Mouse (Mus musculus): ENCODE data around the gene Gnaq.
"Not testable (repeated sequence)": the region's sequence is repeated elsewhere in the genome, so short reads cannot be mapped to it uniquely, and the experiment has no call there.

The Gnaq gene

GRCm38 (mm10) chr19:16260435-16260832 lies 127.8 kb downstream of the Gnaq start:
- no peak for DNase-seq (ENCODE audit: low spot score)

- DNase-seq (ENCODE audit: low spot score), result no peak
Measured at GRCm38 (mm10) chr19:16260973-16261372, 128.3 kb downstream of the Gnaq start.

GRCm38 (mm10) chr19:16261631-16262030 lies 129.0 kb downstream of the Gnaq start:
- DNase-seq (ENCODE audit: low spot score), result no peak

DNA sequence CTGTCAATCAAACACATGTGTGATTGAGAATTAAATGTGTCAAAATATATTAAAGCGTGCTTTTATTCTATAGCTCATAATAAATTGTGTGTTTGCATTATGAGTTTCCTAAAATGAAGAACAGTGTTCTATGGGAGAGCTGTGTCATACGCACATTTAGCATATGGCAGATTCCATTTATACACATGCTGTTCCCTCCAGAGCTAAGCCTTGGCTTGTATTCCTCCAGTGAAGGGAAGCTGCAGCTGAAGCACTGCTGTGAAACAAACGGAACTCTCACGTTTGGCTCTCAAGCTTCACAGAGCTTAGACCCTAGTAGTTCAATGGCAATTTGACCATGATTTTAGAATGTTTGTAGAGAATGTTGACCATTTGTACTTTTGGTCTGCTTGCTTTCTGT lies 129.7 kb downstream of the Gnaq start:
- no peak for DNase-seq (ENCODE audit: low spot score)

- DNase-seq (ENCODE audit: low spot score), result not testable (repeated sequence)
Measured at GRCm38 (mm10) chr19:16267362-16267761, 134.7 kb downstream of the Gnaq start.

- DNase-seq (ENCODE audit: low spot score), result no peak
Measured at GRCm38 (mm10) chr19:16270236-16270635, 137.6 kb downstream of the Gnaq start.

GRCm38 (mm10) chr19:16271002-16271401 lies 138.4 kb downstream of the Gnaq start:
- DNase-seq (ENCODE audit: low spot score), result no peak

GRCm38 (mm10) chr19:16273021-16273420 lies 140.4 kb downstream of the Gnaq start:
- DNase-seq (ENCODE audit: low spot score), result no peak

- DNase-seq (ENCODE audit: low spot score), result no peak
Measured at GRCm38 (mm10) chr19:16280231-16280630, 147.6 kb downstream of the Gnaq start.

GRCm38 (mm10) chr19:16285051-16286028 lies 152.7 kb downstream of the Gnaq start:
- DNase-seq (ENCODE audit: low spot score), result no peak

DNA sequence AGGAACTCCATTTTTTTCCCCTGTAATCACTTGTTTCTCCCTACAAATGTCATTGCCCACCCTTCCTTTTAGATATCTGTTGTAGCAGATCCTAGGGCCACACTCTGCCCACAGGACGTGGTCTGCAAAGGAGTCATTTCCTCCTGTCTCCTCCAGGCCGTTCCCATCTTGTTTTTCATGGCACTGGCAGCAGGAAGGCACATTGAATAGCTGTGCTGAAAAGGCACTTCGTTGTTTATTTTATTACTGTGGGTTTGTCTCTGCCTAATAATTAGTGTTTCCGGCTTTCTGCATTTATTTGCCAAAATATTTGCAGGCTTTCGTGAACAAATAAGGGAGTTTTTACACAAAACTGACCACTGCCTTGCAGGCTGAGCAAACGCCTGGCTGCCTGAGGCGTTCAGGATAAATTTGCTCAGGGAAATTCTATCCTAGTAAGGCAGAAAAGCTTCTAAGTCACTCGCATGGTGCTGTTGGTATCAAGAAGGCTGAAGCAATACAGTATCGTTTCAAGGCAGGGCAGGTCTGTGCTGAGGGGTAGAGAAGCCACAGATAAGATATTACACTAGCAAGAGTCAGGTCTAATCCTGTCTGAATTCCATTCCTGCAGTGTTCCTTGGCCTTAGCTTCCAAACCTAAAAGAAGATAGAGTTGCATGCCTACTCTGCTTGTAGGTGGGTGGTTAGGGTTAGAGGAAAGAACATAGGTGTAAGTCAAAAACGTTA lies 154.0 kb downstream of the Gnaq start:
- DNase-seq (ENCODE audit: low spot score), result no peak

DNA sequence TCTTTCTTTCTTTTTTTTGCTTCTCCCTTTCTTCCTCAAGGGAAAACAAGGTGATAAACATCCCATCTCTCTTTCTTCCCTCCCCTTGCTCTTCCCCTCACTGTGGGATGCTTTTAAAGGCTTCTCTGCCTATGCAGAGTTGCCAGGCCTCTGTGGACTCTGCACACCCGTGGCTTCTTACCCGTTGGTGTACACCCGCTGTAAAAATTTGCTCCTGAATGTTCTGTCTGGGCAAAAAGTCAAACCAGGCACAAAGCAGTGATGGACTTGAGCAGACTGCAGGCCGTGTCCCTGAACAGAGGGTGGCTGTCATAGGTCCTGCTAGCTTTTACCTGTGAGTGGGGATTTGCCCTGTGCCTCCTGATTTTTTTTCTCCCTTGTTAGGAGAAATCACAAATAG lies 154.7 kb downstream of the Gnaq start:
- DNase-seq (ENCODE audit: low spot score), result no peak

DNA sequence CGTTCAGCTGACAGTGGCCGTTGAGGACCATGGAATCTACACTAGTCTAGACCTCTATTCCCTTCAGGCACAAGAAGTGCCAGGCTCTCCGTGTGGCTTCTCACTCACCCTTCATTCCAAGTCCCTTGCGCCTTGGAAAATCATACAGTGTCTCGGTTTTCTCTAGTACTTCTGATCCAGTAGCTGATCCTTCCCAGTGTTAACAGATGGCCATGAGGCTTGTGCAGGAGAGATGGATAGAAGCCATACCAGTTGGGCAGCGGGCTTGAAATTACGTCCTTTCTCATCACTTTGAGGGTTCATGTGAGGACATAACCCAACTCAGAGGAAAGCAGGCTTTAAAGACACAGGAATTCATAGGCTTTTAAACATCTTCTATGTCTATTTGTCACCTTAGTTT lies 155.3 kb downstream of the Gnaq start:
- no peak for DNase-seq (ENCODE audit: low spot score)

DNA sequence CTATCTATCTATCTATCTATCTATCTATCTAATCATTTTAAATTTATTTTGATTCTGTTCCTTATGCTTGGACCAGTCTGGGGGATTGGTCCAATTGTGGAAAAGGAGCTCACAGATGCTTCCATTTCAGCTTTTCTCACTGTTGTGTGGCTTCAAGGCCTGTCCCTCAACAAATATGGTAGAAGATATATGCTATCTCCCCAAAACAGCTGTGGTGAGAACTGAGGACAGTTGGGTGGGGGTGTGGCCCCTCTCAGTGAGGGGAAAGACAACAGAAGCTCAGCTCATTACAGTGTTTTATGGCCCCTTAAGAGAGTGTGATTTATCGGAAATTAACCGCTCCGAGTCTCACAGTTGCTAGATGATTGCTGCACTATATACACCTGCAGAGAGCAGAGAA lies 158.5 kb downstream of the Gnaq start:
- no peak for DNase-seq (ENCODE audit: low spot score)

GRCm38 (mm10) chr19:16292056-16292608 lies 159.5 kb downstream of the Gnaq start:
- no peak for DNase-seq (ENCODE audit: low spot score)

GRCm38 (mm10) chr19:16292978-16293377 lies 160.3 kb downstream of the Gnaq start:
- no peak for DNase-seq (ENCODE audit: low spot score)

- DNase-seq (ENCODE audit: low spot score), result no peak
Measured at GRCm38 (mm10) chr19:16300413-16300812, 167.8 kb downstream of the Gnaq start.

GRCm38 (mm10) chr19:16301336-16301735 lies 168.7 kb downstream of the Gnaq start:
- no peak for DNase-seq (ENCODE audit: low spot score)

DNA sequence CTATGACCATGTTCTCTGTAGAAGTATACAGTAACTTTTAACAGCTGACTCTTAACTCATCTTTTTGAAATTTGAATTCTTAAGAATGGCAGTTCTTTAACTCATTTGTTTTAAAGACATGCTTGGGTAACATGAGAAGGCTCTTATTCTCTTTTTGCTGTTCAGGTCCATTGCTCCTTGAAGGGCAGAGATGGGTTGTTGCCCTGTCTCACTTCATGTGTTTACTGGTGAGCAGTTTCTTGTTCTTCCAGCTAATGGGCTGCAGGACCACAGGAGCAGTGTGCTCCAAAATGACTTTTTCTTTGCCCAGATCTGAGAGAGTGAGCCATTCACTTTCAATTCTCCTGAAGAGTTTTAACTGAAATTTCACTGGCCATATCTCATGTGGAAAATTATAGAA lies 176.4 kb downstream of the Gnaq start:
- DNase-seq (ENCODE audit: low spot score), result no peak

DNA sequence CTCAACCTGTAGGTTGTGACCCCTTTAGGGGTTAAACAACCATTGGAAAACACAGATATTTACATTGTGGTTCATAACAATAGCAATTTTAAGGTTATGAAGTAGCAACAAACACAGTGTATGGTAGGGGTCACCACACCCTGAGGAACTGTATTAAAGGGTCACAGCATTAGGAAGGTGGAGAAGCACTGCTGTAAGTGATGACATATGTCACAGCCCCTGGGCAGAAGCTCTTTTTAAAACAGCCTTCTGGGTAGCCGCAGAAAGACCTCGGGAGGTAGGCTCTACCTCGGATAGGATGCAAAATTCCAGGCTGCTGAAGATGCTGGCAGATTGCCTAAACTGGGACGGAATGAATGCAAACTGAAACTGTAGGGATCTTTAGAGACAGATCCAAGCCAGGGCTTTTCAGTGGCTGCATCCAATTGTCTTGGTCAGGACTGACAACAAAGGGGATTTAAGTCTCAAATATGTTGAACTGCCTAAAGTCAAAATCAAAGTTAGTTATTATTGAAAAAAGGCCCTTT lies 181.7 kb downstream of the Gnaq start:
- no peak for DNase-seq (ENCODE audit: low spot score)

DNA sequence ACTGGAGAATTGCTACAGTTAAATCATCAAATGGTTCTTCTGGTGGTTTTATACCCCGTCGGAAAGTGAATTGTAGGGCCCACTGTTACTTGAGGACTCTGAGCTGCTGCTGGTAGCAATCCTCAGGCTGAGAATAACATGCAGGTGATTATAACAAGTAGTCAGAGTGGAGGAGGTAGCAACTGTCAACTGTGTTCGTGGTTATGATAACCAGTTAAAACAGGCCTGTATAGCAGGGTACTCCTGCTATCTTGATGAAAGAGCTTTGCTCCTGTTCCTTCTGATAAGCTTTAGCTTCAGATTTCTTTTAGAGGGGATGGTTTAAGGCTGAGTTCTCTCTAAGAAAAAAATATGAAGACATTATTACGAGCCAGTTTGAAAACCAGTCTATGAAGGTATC lies 182.9 kb downstream of the Gnaq start:
- no peak for DNase-seq (ENCODE audit: low spot score)

DNA sequence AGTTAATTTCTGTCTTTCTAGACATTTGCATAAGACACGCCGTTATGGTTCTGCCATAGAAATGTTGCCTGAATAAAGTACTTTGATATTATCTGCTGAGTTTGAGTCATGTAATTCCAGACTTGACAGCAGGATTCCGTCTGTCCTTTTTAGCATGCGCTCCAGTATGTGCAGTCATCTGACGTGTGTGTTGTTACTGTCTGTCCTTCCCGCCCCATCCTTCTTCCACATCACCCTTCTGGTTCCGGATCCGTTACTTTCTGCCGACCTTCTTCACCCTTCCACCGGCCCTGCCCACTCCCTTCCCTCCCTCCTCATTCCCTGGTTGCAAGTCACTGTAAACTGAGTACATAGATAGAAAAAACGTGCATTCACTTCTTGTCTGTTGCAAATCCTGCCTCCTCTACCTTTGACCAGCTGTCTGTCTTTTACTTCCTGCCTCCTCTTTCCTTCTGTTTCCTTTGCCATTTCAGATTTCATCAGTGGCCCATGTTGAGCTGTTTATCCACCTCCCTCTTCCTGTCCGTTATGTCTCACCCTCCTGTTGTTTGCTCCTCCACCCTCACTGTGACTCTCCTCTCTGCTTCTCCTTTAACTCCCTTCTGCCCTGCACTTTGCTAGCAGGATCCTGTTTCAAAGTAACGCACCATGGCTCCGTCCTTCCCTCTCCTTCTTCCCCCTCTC lies 185.6 kb downstream of the Gnaq start:
- DNase-seq (ENCODE audit: low spot score), result no peak

All from layer of hippocampus, adult 9-10 months (tissue).